Mouse (Mus musculus): ENCODE results near the gene Cask. TPM values are rescaled to one million over a fixed set of nuclear protein-coding genes. Genes with fewer than 3 reads are reported as not detected.
A peak's percentile ranks its signal among the peaks of the same experiment; 100 is the strongest.

Gene Cask
- total RNA-seq, 2 experiments from 2014 or later = 13.3 to 13.7 TPM

DNA sequence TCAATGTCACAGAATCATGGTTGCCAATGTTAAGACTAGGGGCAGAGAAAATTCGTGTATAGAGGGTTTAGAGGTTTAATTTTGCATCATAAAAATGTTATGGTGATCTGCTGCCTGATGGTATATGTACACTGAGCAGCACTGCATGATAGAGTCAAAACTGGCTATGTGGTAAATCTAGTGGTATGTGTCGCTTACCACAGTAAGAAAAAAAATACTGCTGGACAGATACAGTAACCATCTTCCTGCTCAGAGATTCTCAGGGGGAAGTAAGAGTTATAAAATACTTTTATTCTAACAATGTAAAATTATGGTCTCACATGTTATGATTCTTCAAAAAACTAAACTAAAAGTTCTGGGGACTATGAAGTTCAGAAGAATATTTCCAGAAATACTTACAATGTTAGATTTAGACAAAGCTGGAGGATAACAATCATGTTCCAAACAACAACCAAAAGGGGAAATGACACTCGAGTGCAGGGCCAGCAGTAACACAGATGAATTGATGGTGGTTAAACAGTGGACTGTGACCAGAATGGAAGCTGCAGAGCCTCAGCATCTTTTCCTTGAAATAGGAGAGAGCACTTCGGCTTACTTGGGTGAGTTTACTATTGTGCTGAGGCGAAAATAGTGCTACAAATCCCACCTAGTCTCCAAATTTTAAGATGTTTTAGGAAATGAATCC is 219.4 kb downstream of the Cask start, which contains the start of gene Gpr34:
Gene Gpr34 (plus strand): TSS at position 491 of the 685 bp plus-strand sequence.
- no peak for DNase-seq

DNA sequence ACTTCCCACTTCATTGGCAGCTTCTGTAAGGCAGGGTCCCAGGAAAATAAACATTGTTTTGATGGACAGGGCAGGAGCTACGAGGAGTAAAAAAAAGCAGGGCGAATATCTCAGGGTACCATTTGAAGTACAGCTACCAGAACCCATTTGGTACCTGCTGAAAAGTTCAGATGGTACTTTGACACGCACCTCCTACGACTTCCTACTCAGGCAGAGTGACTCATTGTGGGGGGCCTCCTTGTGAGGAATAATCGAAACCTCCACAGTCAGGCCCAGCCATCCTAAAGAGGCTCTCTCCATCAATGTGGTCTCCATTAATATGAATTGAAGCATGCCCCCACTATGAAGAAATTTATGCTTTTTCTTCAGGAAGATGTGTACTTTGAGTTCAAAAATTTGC is 228.5 kb downstream of the Cask start:
- no peak for DNase-seq

DNA sequence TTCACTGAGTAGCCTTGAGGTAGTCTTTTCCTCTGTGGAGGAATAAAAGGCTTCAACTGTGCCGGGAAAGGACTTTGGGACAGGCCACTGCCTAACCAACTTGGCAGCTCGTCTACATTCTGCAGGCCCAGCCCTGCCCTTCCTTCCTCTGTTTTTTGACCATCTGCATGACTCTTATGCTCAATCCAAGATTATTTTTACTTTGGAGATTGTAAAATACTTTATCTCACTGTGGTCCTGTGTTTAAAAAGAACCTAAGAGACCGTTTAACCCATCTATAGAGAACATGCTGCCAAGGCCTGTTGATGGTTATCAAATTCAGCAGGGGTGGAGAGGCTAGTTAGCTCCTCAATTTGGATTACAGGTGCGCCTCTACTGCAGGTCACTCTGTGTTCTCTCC is 229.7 kb downstream of the Cask start:
- peak; percentile 28 to 68 for DNase-seq

DNA sequence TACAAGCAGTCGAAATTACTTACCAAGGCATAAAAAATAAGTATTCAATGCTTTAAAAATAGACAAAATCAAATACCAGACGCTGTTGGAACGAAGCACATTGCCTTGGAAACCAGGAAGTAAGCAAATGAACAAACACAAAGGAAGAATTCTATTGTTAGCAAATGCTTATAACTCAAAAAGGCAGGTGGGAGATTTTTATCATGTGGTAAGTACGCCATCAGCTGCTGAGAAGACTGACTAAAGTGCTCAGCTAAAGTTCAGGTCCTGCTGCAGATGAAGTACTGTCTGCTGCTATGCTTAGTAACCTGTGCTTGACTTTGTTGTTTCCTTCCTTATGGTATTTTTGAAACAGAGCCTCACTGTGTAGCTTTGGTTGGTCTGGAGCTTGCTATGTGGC is 232.7 kb downstream of the Cask start:
- DNase-seq = peak in 1 of 2 experiments; percentile 62

DNA sequence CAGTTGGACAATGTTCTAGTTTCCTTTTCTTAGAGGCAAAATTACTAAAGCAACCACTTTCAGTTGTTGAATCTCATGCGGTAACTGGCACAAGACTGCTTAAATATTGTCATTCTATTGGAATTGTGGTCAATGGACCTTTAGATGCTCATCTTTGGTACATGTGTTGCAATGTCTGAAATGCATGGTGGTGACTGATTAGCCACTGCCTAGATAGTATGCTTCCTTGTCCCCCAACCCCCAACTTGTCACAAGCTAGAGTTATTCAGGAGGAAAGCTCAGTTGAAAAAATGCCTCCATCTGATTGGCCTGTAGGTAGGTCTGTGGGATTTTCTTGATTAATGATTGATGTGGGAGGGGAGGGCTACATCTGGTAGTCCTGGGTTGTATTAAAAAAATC is 233.9 kb downstream of the Cask start:
- DNase-seq = no peak

DNA sequence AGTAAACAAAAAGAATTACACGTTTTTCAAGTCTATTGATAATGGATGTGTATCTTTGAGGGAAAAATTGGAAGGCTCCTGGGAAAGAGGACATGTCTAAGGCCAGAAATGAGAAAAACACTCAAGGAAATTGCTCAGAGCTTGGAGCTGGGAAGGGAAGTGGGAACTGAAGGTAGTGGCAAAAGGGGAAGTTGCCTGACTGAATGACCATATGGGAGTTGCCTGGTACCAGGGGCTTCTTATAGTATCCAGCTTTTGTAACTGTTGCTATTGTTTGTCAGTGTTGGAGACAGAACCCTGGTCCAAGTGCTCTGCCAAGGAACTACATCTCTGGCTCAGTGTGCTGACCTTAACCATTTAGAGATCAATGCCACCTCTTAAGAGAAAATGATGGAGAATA is 234.4 kb downstream of the Cask start:
- DNase-seq = peak in 1 of 2 experiments; percentile 52

DNA sequence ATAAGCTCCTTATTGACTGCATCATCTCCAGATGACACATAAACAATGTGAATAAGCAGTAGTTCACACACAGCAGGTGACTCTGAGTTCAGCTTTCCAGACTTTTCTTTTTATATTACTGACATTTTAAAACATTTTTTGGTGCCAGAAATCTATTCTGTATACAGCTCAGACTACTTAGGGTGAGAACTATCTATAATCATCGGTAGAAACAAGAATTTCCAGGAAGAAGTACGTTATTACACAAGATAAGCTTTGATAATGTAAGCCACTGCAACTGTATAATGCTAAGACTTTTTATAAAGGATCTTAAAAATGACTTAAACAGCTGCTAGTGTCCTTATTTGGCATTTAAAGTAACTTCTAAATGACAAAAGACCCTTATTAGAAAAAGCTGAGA is 239.1 kb downstream of the Cask start:
- DNase-seq = no peak

DNA sequence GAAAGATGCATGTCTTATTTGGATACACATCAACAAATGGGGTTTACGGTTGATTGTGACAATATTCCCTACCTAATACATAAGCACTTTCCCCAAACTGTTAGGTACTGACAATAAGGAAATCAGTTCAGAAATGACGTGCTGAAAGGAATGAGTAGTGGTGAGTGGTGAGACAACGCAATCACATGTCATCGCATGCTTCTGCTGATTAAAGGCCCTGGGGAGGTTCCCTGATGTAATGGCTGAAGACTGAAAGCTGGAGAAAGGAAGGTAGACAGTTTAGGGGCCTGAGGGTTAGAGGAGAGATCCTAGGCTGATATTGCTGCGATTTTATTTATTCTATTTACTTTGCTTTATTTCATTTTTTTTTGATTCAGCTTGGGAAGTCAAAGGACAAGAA is 240.1 kb downstream of the Cask start:
- DNase-seq = no peak

DNA sequence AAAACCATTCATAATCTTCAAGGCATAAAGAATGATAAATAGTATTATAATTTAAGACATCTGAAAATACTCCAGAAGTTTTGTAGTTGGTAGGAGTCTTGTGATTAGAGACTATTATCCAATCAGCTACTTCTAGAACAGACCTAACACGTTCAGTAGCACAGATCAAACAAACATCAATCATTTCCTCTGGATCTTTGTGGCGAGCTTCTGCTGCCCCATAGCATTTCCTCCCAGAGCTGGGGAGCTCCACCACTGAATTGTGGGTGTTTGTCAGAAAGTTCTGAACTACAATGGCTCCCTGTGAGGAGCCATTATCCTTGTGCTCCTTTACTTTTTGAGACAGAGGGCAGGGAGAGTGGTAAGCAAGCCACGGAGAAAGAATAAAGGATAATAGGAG is 243.4 kb downstream of the Cask start:
- no peak for DNase-seq

DNA sequence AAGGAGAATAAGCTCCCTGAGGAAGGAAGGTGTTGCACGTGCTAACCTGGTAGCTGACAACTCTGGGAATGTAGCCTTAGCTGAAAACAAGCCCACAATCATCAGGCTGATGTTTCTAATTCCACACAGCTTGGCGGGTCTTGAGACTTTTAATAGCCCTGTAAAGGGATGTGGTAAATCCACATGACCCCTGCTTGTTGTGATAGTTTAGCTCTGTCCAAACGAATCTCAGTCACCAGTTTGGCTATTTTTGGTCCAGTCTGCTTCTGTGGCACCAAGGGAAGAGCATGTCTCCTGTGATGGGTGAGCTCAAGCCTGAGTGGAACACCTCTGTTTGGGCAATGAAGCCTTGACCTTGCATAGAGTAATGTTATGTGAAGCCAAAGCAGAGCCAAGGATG is 244.4 kb downstream of the Cask start:
- DNase-seq = no peak

DNA sequence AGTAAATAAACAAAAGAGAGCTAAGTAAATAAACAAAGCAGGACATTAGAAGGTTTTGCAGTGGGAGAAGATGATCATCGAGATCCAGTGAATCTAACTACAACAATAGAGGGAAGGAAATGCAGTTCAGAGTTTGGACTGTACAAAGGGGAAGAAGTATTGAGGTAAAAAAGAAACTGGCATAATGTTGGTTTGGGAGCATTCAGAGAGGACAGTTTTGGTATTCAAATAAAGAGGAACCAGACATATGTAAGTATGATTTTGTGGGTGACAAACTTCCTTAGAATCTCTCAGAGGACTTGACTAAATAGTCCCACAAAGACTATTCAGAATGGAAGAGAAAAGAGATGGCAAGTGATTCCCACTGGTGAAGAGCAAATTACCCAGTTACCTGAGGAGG is 251.2 kb downstream of the Cask start:
- DNase-seq = no peak

DNA sequence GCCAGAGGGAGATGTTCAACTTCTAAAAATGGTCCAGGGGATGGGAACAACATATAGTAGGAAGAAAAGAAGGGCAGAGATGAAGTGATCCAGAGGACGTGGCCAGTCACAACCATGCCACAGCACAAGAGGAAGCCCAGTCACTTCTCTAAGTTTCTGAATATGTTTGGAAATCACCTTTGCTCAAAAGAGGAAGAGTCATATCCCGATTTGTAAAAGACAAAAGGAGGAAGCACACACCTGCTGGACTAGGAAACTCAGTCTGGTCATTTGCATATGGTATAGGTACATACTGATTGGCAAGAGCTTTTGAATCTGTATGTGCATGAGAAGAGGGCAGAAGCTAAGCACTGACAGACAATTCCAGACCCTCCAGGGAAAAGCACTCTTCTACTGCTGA is 251.8 kb downstream of the Cask start:
- DNase-seq = no peak

DNA sequence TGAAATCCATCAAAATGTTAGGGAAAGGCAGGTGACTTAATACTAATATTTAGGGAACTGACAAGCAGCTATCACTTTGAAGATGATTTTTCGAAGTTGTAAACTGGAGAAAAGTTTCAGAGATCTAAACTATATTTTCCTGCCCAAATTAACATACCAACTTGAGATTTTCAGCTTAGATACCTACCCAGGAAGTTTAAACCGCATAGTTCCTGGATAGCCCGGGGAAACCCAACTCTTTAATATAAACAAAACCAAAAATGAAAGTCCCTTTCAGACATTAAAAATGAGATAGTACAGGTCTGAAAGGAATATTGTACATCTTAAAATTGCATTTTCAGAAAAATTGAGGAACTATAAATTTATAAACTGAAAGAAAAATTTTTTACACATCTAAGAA is 273.5 kb downstream of the Cask start:
- no peak for DNase-seq

DNA sequence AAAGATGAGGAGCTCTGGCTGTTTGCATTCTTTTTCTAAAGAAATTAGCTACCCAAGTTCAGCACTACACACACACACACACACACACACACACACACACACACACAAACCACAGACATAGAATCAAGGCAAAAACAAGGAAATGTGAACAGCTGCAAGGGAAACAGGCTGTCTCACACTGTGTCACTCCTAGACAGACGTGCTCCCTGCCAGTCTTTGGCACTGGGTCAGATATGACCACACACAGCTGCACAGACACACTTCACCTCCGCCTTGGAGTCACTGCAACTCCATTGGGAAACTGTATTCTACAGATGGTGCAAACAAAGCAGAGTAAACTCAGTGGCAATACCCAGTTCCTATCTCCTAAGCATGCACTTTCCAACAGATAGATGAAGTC is 274.6 kb downstream of the Cask start:
- DNase-seq = peak; percentile 43 to 59

DNA sequence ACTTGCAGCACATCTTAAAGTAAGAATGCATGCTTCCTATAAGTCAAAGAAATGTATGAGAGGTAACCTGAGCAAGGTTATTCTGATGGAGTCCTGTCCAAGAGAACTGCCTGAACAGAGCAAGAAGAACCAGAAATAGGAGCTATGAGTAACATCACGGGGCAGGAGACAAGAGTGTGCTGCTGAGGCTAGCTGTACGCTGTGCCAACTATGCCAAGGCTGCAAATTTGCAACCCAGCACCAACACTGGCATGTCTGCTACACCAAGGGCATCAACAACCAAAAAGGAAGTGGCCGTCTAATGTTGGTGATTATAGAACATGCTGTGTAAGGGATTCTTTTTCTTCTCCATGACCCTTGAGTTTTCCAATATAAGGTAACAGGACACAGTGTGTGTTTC is 276.3 kb downstream of the Cask start:
- peak in 1 of 2 experiments; percentile 41 for DNase-seq

DNA sequence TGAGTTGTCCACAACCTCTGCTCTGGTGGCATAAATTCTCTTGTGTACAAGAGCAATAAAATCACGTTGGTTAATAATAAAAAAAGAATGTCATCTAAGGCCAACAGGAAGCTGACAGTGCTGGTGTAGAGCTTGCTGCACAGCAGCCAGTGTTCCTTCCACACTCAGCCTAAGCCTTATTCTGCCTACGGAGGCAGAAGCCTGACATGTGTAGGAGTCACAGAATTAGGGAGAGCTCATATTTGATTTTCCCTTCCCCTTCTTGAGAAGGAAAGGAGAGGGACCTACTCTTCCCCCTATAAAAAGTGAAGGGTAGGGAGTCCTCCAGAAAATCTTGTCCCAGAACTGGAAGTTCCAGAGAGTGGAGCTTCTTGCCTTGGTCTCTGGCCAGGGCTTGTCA is 276.9 kb downstream of the Cask start:
- DNase-seq = peak in 1 of 2 experiments; percentile 23

DNA sequence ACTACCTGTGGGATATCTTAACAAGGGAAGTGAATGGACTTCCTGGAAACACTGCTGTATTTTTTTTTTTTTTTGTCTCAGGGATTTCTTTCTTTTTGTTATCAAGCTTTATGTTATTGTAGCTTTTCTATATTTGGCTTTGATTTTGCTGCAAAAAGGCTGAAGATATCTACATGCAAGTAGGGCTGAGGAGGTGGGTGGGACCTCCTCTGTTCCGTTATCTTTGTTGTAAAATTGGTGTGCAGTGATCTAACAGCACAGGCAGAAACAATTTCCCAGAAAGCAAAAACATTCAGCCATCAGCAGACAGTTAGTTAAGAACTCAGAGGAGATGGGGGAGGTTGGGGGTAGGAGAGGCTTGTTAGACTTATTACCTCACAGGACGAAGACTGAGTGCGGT is 296.7 kb downstream of the Cask start:
- no peak for DNase-seq

DNA sequence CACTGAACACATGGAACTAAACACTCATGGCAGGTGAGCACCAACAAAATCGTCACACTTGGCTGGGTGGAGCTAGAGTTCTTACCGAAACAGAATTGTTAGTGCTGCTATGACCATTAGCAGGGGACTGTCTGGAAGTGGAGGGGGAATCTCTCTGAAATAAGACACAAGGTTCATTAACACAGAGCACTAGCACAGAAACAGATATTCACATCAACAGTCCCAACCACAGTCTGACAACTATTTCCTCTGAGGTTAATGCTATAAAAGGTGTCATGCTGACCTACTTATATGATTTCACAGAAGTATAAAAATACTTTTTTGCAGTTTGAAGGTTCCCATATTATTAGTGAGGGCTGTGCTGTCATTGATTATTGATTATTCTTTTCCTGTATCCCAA is 298.9 kb downstream of the Cask start:
- DNase-seq = no peak

DNA sequence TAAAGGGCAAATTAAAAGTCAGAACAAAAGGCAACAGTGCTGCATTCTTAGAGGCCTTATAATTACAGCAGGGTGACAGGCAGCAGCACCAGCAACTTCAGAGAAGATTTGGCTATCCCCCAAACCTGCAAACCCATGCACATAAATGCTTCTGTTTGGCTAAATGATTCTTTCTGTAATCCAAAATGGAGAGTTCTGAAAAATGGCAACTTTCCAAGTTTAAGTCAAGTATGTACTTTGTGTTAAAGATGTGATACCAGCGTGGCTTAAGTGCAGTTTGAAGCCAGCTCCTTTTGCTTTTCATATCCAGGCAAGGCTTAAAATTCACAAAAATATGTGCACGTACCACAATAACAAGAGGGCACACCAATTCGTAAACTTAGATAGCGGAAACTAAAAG is 299.6 kb downstream of the Cask start:
- no peak for DNase-seq

DNA sequence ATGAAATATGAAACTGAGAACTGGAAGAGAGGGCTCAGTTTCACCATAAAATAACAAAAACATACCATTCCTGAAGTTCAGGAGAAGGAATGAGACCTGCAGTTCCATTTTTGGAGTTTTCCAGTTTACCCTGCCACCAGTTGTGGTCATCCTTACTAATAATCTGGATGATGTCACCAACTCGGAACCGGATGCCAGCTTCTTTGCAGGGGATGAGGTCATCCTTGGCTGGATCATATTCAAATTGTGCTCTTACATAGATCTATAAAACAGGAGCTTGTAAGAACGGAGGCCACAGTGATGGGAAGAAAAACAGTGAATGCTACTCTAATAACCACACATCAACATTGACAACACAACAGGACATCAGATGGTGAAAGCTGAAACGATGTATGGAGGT is 302.1 kb downstream of the Cask start:
- DNase-seq = peak in 1 of 2 experiments; percentile 31

DNA sequence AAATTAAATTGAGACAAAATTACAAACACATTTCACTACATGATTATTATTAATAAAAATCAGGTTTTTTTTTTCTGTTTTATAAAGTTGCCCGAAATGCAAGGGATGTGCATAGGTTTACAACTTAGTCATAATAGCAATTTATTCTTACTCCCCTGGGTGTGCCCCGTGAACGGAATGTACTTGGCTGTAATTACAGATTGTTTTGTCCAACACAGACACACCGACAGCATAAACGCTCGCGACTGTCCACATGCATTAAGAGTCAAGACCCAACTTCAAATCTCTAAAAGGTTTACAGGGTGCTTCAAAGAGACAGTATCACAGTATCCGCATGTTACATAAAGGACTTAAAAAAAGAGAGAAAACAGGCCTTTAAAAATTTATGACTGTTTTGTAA is 329.9 kb downstream of the Cask start:
- DNase-seq = peak; percentile 49 to 51

DNA sequence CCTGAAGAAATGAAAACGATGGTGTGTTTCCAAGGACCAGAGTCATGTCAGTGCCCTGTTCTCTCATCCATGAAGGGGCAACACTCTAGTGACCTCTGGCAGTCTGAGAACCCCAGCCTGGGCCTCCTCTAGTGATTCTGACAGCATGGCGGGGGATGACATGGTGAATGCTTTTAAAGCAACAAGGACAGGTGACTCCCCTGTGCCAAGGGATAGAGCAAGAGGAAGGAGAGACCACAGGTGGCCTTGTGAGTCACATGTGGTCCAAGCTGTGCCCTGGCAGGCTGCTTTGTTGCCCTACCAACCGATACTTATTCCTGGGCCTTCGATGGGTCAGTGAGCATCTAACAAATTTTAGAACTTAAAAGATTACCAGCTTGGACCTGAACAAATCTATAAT is 330.6 kb downstream of the Cask start:
- no peak for DNase-seq

DNA sequence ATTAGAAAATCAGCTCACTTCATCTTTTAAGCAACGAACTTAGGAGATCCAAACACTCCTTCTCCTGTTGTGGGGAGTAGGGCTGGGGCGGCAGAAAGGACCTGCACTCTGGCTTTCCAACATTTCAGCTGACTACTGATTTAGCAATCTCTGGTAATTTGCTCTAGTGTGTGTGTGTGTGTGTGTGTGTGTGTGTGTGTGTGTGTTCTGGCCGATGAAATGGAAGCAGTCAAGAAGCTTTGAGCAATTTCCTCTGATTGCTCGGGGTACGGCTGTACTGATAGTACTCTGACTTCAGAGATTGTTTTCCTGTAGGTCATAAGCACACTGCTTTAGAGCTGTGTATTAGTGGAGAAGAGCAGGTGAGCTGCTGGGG is 331.8 kb downstream of the Cask start:
- peak; percentile 48 to 66 for DNase-seq

DNA sequence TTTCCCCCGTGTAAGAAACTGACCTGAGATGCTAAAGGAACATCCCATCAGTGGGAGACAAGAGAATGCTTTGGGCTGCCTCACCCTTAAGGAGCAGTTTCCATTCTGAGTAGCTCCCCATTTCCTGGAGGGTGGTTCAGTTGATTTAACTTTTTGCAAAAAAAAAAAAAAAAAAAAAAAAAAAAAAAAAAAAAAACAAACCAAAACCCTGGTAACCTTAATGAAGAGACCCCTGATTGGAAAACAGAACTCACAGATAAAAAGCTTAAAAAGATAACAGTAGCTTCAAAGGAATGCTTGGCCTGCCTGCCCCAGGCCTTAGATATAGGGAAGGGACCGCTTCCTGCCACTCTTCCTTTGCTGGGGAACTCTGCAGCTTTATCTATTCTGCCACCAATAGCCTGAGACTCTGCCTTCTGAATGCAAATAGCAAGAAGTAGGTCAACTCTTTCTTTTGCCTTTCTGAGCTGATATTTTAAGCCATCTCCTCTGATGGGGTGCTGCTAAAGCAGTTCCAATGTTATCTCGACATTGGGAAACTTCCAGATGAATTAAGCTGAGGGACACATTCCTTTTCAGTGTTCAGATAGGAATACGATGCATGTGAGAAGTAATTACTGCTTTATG is 332.3 kb downstream of the Cask start:
- DNase-seq = peak in 1 of 2 experiments; percentile 8

Data from heart, adult 18-20 months (tissue).